Mouse (Mus musculus) naive thymus-derived CD4-positive, alpha-beta T cell, adult 5 months (primary cell): ENCODE results near the gene Lepr. TPM values are rescaled to one million over a fixed set of nuclear protein-coding genes. Genes with fewer than 3 reads are reported as not detected.

Experiments used
- polyA plus RNA-seq: library from polyadenylated mRNA; unstranded; fragments of 100-300 nt; shearing (Covaris generic); gene quantifications from one replicate; pipeline ENCODE4 v1.2.1, GENCODE M21; 2017

Gene Lepr
- polyA plus RNA-seq: not detected

GRCm38 (mm10) chr4:101717367-101718121 lies at the start of gene Lepr:
TSS of gene Lepr (plus strand) at chr4:101717404.

GRCm38 (mm10) chr4:101843923-101844322 lies 126.7 kb downstream of the Lepr start, which contains the start of gene B020004J07Rik:
TSS of gene B020004J07Rik (minus strand) at chr4:101844023.

Other genes starting within 250 kb of the Lepr start
- 1.9 TPM for gene Dnajc6, start 220.8 kb upstream of the Lepr start, polyA plus RNA-seq
- 28.4 TPM for gene Leprot, start 69.7 kb upstream of the Lepr start, polyA plus RNA-seq
- gene B020004J07Rik, start 126.6 kb downstream of the Lepr start, polyA plus RNA-seq: not detected
- not detected for gene C130073F10Rik, start 176.4 kb downstream of the Lepr start, polyA plus RNA-seq
- gene Gm12800, start 191.7 kb downstream of the Lepr start, polyA plus RNA-seq: not detected
- not detected for gene Gm12794, start 223.0 kb downstream of the Lepr start, polyA plus RNA-seq